7 mouse cellular contexts compared by ENCODE assay signal in the genomic region with DNA sequence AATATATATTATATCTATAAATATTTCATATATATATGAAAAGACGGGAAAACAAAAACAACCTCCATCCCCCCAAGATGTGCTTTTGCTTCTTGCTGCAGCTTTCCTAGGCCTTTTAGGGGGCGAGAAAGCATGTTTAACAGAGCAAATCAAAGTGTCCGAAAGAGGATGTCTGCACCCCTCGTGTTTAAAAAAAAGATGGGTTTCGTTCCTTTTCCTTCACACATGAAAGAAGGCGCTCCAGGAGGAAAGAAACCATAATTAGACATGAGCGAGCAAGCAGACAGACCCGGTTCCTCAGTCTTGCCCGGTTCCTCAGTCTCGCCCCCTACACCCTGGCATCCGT. TPM values are rescaled to one million over a fixed set of nuclear protein-coding genes. Genes with fewer than 3 reads are reported as not detected.
A peak's percentile ranks its signal among the peaks of the same experiment; 100 is the strongest.
DNase-seq lines count a peak whose midpoint lies in the region; ATAC-seq lines count a peak whose summit lies in the region.

No protein-coding gene starts in this region.

- WGBS in forebrain, embryonic 13.5 days: 3% methylated on average over 11 of the region's 11 CpGs
- 3% methylated on average over 11 of the region's 11 CpGs for WGBS in limb, embryonic 15.5 days
- WGBS in stomach, embryonic 16.5 days: 4% methylated on average over 10 of the region's 11 CpGs

- peaks cover 7% of the 10 kb centered on the region for H3K36me3 ChIP-seq in megakaryocyte, embryonic 14.5 days (replicated peaks; ENCODE audit: low read length)
- peaks cover 10% of the 10 kb centered on the region for H3K36me3 ChIP-seq in forebrain, embryonic 13.5 days (ENCODE audit: poor library complexity, severe bottlenecking)
- H3K36me3 ChIP-seq in limb, embryonic 15.5 days: no peaks in the 10 kb centered on the region
- H3K36me3 ChIP-seq in stomach, embryonic 16.5 days (ENCODE audit: control insufficient read depth, insufficient read depth, low read length): no peaks in the 10 kb centered on the region

- H3K4me1 ChIP-seq in megakaryocyte, embryonic 14.5 days: peaks cover 22% of the 10 kb centered on the region
- peaks cover 16% of the 10 kb centered on the region for H3K4me1 ChIP-seq in forebrain, embryonic 13.5 days
- peaks cover 4% of the 10 kb centered on the region; the same call in 1 of the 2 replicates for H3K4me1 ChIP-seq in limb, embryonic 15.5 days
- 0 out of 2 replicates have a peak, but pooled peaks cover 2% of the 10 kb centered on the region for H3K4me1 ChIP-seq in stomach, embryonic 16.5 days (ENCODE audit: control insufficient read depth, insufficient read depth, low read length)

- ATAC-seq in megakaryocyte, adult 5-6 weeks (ENCODE audit: poor library complexity, severe bottlenecking): no peak
- no peak for ATAC-seq in forebrain, embryonic 13.5 days
- ATAC-seq in limb, embryonic 15.5 days (ENCODE audit: insufficient number of reproducible peaks, low FRiP score, low TSS enrichment, low read depth): no peak
- no peak for ATAC-seq in stomach, embryonic 16.5 days (ENCODE audit: insufficient read depth, low FRiP score)

- peak overlapping the region; percentile 96 for H3K4me3 ChIP-seq in megakaryocyte, embryonic 14.5 days (replicated peaks)
- H3K4me3 ChIP-seq in forebrain, embryonic 13.5 days: peak overlapping the region; percentile 97
- H3K4me3 ChIP-seq in limb, embryonic 15.5 days: peak overlapping the region; percentile 92
- H3K4me3 ChIP-seq in stomach, embryonic 16.5 days (replicated peaks; ENCODE audit: low read length): peak overlapping the region; percentile 81

- DNase-seq in cerebellum, postnatal 36 days: no peak
- no peak for DNase-seq in adrenal gland, adult 2 months

- H3K4me2 ChIP-seq in forebrain, embryonic 13.5 days: peak overlapping the region; percentile 62
- peak overlapping the region; percentile 63 for H3K4me2 ChIP-seq in limb, embryonic 15.5 days
- peak overlapping the region; percentile 63 for H3K4me2 ChIP-seq in stomach, embryonic 16.5 days (ENCODE audit: low read depth, low read length)

- peak overlapping the region; percentile 96 for H3K9ac ChIP-seq in forebrain, embryonic 13.5 days
- H3K9ac ChIP-seq in limb, embryonic 15.5 days: peak overlapping the region; percentile 39; the same call in 1 of the 2 replicates
- peak overlapping the region; percentile 72 for H3K9ac ChIP-seq in stomach, embryonic 16.5 days (ENCODE audit: low read length)

- H3K27ac ChIP-seq in forebrain, embryonic 13.5 days: peak overlapping the region; percentile 99; the same call in 1 of the 2 replicates
- H3K27ac ChIP-seq in limb, embryonic 15.5 days: peak overlapping the region; percentile 97
- 0 out of 2 replicates have a peak overlapping the region, but pooled peaks have one; percentile 23 for H3K27ac ChIP-seq in stomach, embryonic 16.5 days (ENCODE audit: low read length)

- H3K27me3 ChIP-seq in megakaryocyte, embryonic 14.5 days (replicated peaks): no peaks in the 10 kb centered on the region
- no peaks in the 10 kb centered on the region for H3K27me3 ChIP-seq in forebrain, embryonic 13.5 days
- H3K27me3 ChIP-seq in limb, embryonic 15.5 days: no peaks in the 10 kb centered on the region
- no peaks in the 10 kb centered on the region for H3K27me3 ChIP-seq in stomach, embryonic 16.5 days (ENCODE audit: control insufficient read depth, insufficient read depth, low read length)

- H3K9me3 ChIP-seq in megakaryocyte, embryonic 14.5 days: no peaks in the 10 kb centered on the region
- no peaks in the 10 kb centered on the region for H3K9me3 ChIP-seq in forebrain, embryonic 13.5 days (replicated peaks)
- H3K9me3 ChIP-seq in limb, embryonic 15.5 days: no peaks in the 10 kb centered on the region
- H3K9me3 ChIP-seq in stomach, embryonic 16.5 days (replicated peaks; ENCODE audit: control insufficient read depth, low read length): no peaks in the 10 kb centered on the region

RNA-seq across cellular contexts. Expression of gene Ccdc88a, which starts 0.4 kb away (rescaled TPM):
- 4.2 and 7.3 TPM in 2 replicates for polyA plus RNA-seq in megakaryocyte, embryonic 14.5 days (2012; ENCODE audit: insufficient read depth, low replicate concordance)
- total RNA-seq in megakaryocyte, adult 5-6 weeks (2015): 82.3 and 82.4 TPM in 2 replicates
- 94.1 and 111 TPM in 2 replicates for total RNA-seq in megakaryocyte, adult 5-6 weeks (2017)
- 75.2 and 80.6 TPM in 2 replicates for polyA plus RNA-seq in forebrain, embryonic 13.5 days (2015; fragmentation: Nextera tagmentation; extraction: Ambion mirVana)
- polyA plus RNA-seq in limb, embryonic 15.5 days (2015; fragmentation: Nextera tagmentation; extraction: Ambion mirVana): 34.5 and 42.9 TPM in 2 replicates
- polyA plus RNA-seq in stomach, embryonic 16.5 days (2015; fragmentation: Nextera tagmentation; extraction: Ambion mirVana): 11.0 and 17.6 TPM in 2 replicates
- total RNA-seq in adrenal gland, adult 2 months (2021): 10 to 100 TPM; 13.9 to 14.0 TPM
- polyA plus RNA-seq in adrenal gland, adult 2 months (2012; rRNA removed): 2.6 and 3.3 TPM in 2 replicates

Comparison
In these comparisons a context has a peak if more than half of its experiments do, and no peak if none do; other contexts are left out.
1. H3K27ac ChIP-seq: peak in every context shown above with its lines; median percentile 99 in forebrain, embryonic 13.5 days; 97 in limb, embryonic 15.5 days; 23 in stomach, embryonic 16.5 days.
2. H3K9ac ChIP-seq: peak in every context shown above with its lines; median percentile 96 in forebrain, embryonic 13.5 days; 72 in stomach, embryonic 16.5 days; 39 in limb, embryonic 15.5 days.